Mouse (Mus musculus) stomach, postnatal 0 days (tissue): ENCODE measurements around the gene Plac9b. TPM values are rescaled to one million over a fixed set of nuclear protein-coding genes. Genes with fewer than 3 reads are reported as not detected.
"Not testable (repeated sequence)": the region's sequence is repeated elsewhere in the genome, so short reads cannot be mapped to it uniquely, and the experiment has no call there.

Source experiments
- ATAC-seq: fragments of 200-750 bp; cut with Nextera tagmentation; 2 replicates; pipeline ENCODE4 v1.8.0; 2017; ENCODE audit not compliant: low FRiP score, low TSS enrichment
- DNase-seq: peaks from one replicate; pipeline ENCODE4 v3.0.0-alpha.2; 2016; ENCODE audit warnings: low spot score
- H3K27ac ChIP-seq: fragments of 300-500 bp; sonication (generic); replicated peaks from 2 replicates; pipeline ENCODE4 v1.5.1; 2014; ENCODE audit warnings: mild to moderate bottlenecking, control low read depth
- H3K27me3 ChIP-seq: fragments of 300-500 bp; sonication (generic); 2 replicates; pipeline ENCODE4 v1.6.1; 2014; ENCODE audit warnings: low read length; ENCODE audit not compliant: control insufficient read depth, insufficient read depth
- H3K36me3 ChIP-seq: fragments of 300-500 bp; sonication (generic); 2 replicates; pipeline ENCODE4 v1.6.1; 2014; ENCODE audit warnings: low read length, mixed read lengths; ENCODE audit not compliant: control insufficient read depth, insufficient read depth
- H3K4me1 ChIP-seq: fragments of 300-500 bp; sonication (generic); replicated peaks from 2 replicates; pipeline ENCODE4 v1.6.1; 2014; ENCODE audit warnings: antibody characterized with exemption; ENCODE audit not compliant: control insufficient read depth, insufficient read depth
- H3K4me2 ChIP-seq: fragments of 300-500 bp; sonication (generic); replicated peaks from 2 replicates; pipeline ENCODE4 v1.6.1; 2014; ENCODE audit warnings: low read depth, mild to moderate bottlenecking, control low read depth, moderate library complexity
- H3K4me3 ChIP-seq: fragments of 300-500 bp; sonication (generic); 2 replicates; pipeline ENCODE4 v1.5.1; 2014; ENCODE audit warnings: low read depth, low read length, control low read depth
- H3K9ac ChIP-seq: fragments of 300-500 bp; sonication (generic); 2 replicates; pipeline ENCODE4 v1.6.1; 2014; ENCODE audit warnings: mild to moderate bottlenecking, low read length, control low read depth, mixed read lengths
- H3K9me3 ChIP-seq: fragments of 300-500 bp; sonication (generic); 2 replicates; pipeline ENCODE4 v1.6.1; 2016; ENCODE audit warnings: low read length; ENCODE audit not compliant: control insufficient read depth
- WGBS: fragments of 180-500 bp; shearing (Covaris S2); extraction: QIAGEN DNeasy Blood & Tissue Kit; methylation state at CpG from one replicate; pipeline ENCODE4 v1.1.7; 2014; 5-methylcytosine and 5-hydroxymethylcytosine counted together
- polyA plus RNA-seq: library from polyadenylated mRNA; unstranded; fragments of >200 nt; fragmentation: Nextera tagmentation; extraction: Ambion mirVana; gene quantifications from 2 replicates; pipeline ENCODE4 v1.2.1, GENCODE M21; 2015

Gene Plac9b
- polyA plus RNA-seq: 97.2 and 127 TPM in 2 replicates

- H3K9me3 ChIP-seq, H3K27ac ChIP-seq, H3K36me3 ChIP-seq, H3K9ac ChIP-seq, H3K4me1 ChIP-seq, H3K4me3 ChIP-seq, H3K4me2 ChIP-seq, H3K27me3 ChIP-seq, DNase-seq: not testable (repeated sequence)
- 0 out of 2 replicates have a peak, but pooled peaks have one; percentile 12 for ATAC-seq
- WGBS: no CpG with 5 or more reads among the region's 10 CpGs
These were observed at the start of gene Plac9b for GRCm38 (mm10) chr14:26182380-26182779. Plac9b (minus strand) TSS chr14:26182480.

- WGBS: no CpG with 5 or more reads among the region's 5 CpGs
- not testable (repeated sequence) for H3K4me1 ChIP-seq, H3K27me3 ChIP-seq, H3K9me3 ChIP-seq, H3K9ac ChIP-seq, DNase-seq, H3K4me2 ChIP-seq, H3K36me3 ChIP-seq, H3K27ac ChIP-seq, H3K4me3 ChIP-seq
- ATAC-seq: 0 out of 2 replicates have a peak, but pooled peaks have one; percentile 40
These were observed 34.1 kb upstream of the Plac9b start for GRCm38 (mm10) chr14:26216233-26217000.

GRCm38 (mm10) chr14:26206926-26207247, 24.6 kb upstream of the Plac9b start, which contains the start of gene Tmem254b:
Tmem254b (minus strand) TSS chr14:26207041.
- H3K36me3 ChIP-seq, H3K9ac ChIP-seq, H3K27me3 ChIP-seq, H3K27ac ChIP-seq, DNase-seq, H3K4me1 ChIP-seq, H3K4me3 ChIP-seq, H3K9me3 ChIP-seq, H3K4me2 ChIP-seq: not testable (repeated sequence)
- WGBS: no CpG with 5 or more reads among the region's 10 CpGs
- peak; percentile 89 for ATAC-seq

- not testable (repeated sequence) for H3K4me2 ChIP-seq, DNase-seq
- ATAC-seq: peak; percentile 91
These were observed 24.1 kb upstream of the Plac9b start for GRCm38 (mm10) chr14:26206197-26206925.

GRCm38 (mm10) chr14:26197851-26198250, 15.6 kb upstream of the Plac9b start:
- not testable (repeated sequence) for H3K27me3 ChIP-seq, H3K4me1 ChIP-seq, H3K27ac ChIP-seq, DNase-seq, H3K4me2 ChIP-seq, H3K9me3 ChIP-seq, H3K4me3 ChIP-seq, H3K9ac ChIP-seq, H3K36me3 ChIP-seq
- WGBS: no CpG with 5 or more reads among the region's 3 CpGs
- ATAC-seq: peak; percentile 54; the same call in 1 of the 2 replicates

More at GRCm38 (mm10) chr14:26206197-26206925, 24.1 kb upstream of the Plac9b start:
- H3K4me3 ChIP-seq, H3K9me3 ChIP-seq, H3K27ac ChIP-seq, H3K9ac ChIP-seq, H3K4me1 ChIP-seq, H3K36me3 ChIP-seq, H3K27me3 ChIP-seq: not testable (repeated sequence)
- WGBS: no CpG with 5 or more reads among the region's 44 CpGs

- H3K36me3 ChIP-seq, H3K4me3 ChIP-seq, H3K9me3 ChIP-seq, ATAC-seq, H3K9ac ChIP-seq, H3K4me1 ChIP-seq, DNase-seq, H3K27ac ChIP-seq, H3K27me3 ChIP-seq, H3K4me2 ChIP-seq: not testable (repeated sequence)
- WGBS: no CpG with 5 or more reads among the region's 8 CpGs
These were observed 6.1 kb upstream of the Plac9b start for GRCm38 (mm10) chr14:26188361-26188760.

- H3K4me2 ChIP-seq: not testable (repeated sequence)
- ATAC-seq: 0 out of 2 replicates have a peak, but pooled peaks have one; percentile 15
These were observed 4.4 kb upstream of the Plac9b start for GRCm38 (mm10) chr14:26186638-26187037.

GRCm38 (mm10) chr14:26181660-26182059, 620 bp downstream of the Plac9b start:
- not testable (repeated sequence) for H3K27me3 ChIP-seq, H3K4me3 ChIP-seq, DNase-seq, H3K36me3 ChIP-seq, H3K27ac ChIP-seq, H3K9me3 ChIP-seq, H3K4me1 ChIP-seq, H3K9ac ChIP-seq, H3K4me2 ChIP-seq
- ATAC-seq: 0 out of 2 replicates have a peak, but pooled peaks have one; percentile 53
- no CpG with 5 or more reads among the region's 10 CpGs for WGBS

More at GRCm38 (mm10) chr14:26186638-26187037, 4.4 kb upstream of the Plac9b start:
- whole genome bisulfite sequencing: no CpG with 5 or more reads among the region's 9 CpGs
- not testable (repeated sequence) for H3K4me1 ChIP-seq, H3K36me3 ChIP-seq, H3K27ac ChIP-seq, H3K27me3 ChIP-seq, DNase-seq, H3K9me3 ChIP-seq, H3K4me3 ChIP-seq, H3K9ac ChIP-seq

GRCm38 (mm10) chr14:26175028-26175427, 7.3 kb downstream of the Plac9b start:
- WGBS: no CpG with 5 or more reads among the region's 6 CpGs
- not testable (repeated sequence) for H3K9me3 ChIP-seq, H3K27me3 ChIP-seq, H3K4me2 ChIP-seq, H3K4me1 ChIP-seq, DNase-seq, H3K9ac ChIP-seq, H3K36me3 ChIP-seq, H3K4me3 ChIP-seq, H3K27ac ChIP-seq
- ATAC-seq: peak; percentile 65
